8 mouse cellular contexts compared by ENCODE assay signal in genomic region chr13:9494726-9495125, GRCm38 (mm10).
A peak's percentile ranks its signal among the peaks of the same experiment; 100 is the strongest.
DNase-seq lines count a peak whose midpoint lies in the region; ATAC-seq and TF ChIP-seq lines count a peak whose summit lies in the region.

No protein-coding gene starts in this region.

- H3K4me3 ChIP-seq in C2C12 (ENCODE audit: insufficient read depth, poor library complexity, severe bottlenecking): peak overlapping the region; percentile 21
- peak overlapping the region; percentile 24 for H3K4me3 ChIP-seq in forebrain, embryonic 10.5 days
- no peak overlapping the region for H3K4me3 ChIP-seq in hindbrain, embryonic 11.5 days (ENCODE audit: low read depth, low read length)
- H3K4me3 ChIP-seq in liver, adult 2 months (ENCODE audit: insufficient read depth, low read depth, low read length): peak overlapping the region; percentile 74
- peak overlapping the region; percentile 10; the same call in 1 of the 2 replicates for H3K4me3 ChIP-seq in midbrain, embryonic 15.5 days

- H3K79me2 ChIP-seq in C2C12 (ENCODE audit: control insufficient read depth, insufficient read depth): no peaks in the 10 kb centered on the region
- no peaks in the 10 kb centered on the region for H3K79me2 ChIP-seq in liver, adult 2 months (ENCODE audit: control insufficient read depth, insufficient read depth, low read length)

- H3K9ac ChIP-seq in hindbrain, embryonic 11.5 days (ENCODE audit: low read depth, low read length): no peak overlapping the region
- H3K9ac ChIP-seq in liver, adult 2 months (ENCODE audit: low read depth, low read length): peak overlapping the region; percentile 74
- H3K9ac ChIP-seq in midbrain, embryonic 15.5 days: no peak overlapping the region

- no peak overlapping the region for H3K27ac ChIP-seq in forebrain, embryonic 10.5 days
- H3K27ac ChIP-seq in hindbrain, embryonic 11.5 days (ENCODE audit: low read depth, low read length): no peak overlapping the region
- peak overlapping the region; percentile 78 for H3K27ac ChIP-seq in liver, adult 2 months (replicated peaks; ENCODE audit: insufficient read depth, low read depth, low read length)
- H3K27ac ChIP-seq in midbrain, embryonic 15.5 days: no peak overlapping the region

- no peak overlapping the region for H3K4me2 ChIP-seq in hindbrain, embryonic 11.5 days (replicated peaks; ENCODE audit: low read depth, low read length)
- H3K4me2 ChIP-seq in midbrain, embryonic 15.5 days: no peak overlapping the region

- no peaks in the 10 kb centered on the region for H3K36me3 ChIP-seq in C2C12 (ENCODE audit: control insufficient read depth, insufficient read depth)
- no peaks in the 10 kb centered on the region for H3K36me3 ChIP-seq in forebrain, embryonic 10.5 days (replicated peaks)
- no peaks in the 10 kb centered on the region for H3K36me3 ChIP-seq in hindbrain, embryonic 11.5 days (ENCODE audit: control insufficient read depth, insufficient read depth, low read length)
- no peaks in the 10 kb centered on the region for H3K36me3 ChIP-seq in liver, adult 2 months (ENCODE audit: control insufficient read depth, insufficient read depth, low read length)
- H3K36me3 ChIP-seq in midbrain, embryonic 15.5 days (replicated peaks): no peaks in the 10 kb centered on the region

- TF ChIP-seq CTCF in C2C12 (IDR thresholded peaks at IDR 0.05; ENCODE audit: control insufficient read depth, insufficient read depth, insufficient read length): no peak
- no peak for TF ChIP-seq CTCF in liver, adult 2 months (IDR thresholded peaks at IDR 0.05; ENCODE audit: low read depth, low read length)

- no peaks in the 10 kb centered on the region for H3K9me3 ChIP-seq in forebrain, embryonic 10.5 days
- no peaks in the 10 kb centered on the region for H3K9me3 ChIP-seq in hindbrain, embryonic 11.5 days (ENCODE audit: control insufficient read depth, low read length)
- no peaks in the 10 kb centered on the region for H3K9me3 ChIP-seq in midbrain, embryonic 15.5 days

- WGBS in forebrain, embryonic 10.5 days: 66% methylated on average over 21 of the region's 21 CpGs
- WGBS in hindbrain, embryonic 11.5 days: 64% methylated on average over 21 of the region's 21 CpGs
- 36% methylated on average over 21 of the region's 21 CpGs for WGBS in liver, adult 2 months
- 73% methylated on average over 21 of the region's 21 CpGs for WGBS in midbrain, embryonic 15.5 days

- no peak for DNase-seq in forebrain, embryonic 10.5 days (ENCODE audit: extremely low spot score, low spot score)
- peak; percentile 3 for DNase-seq in hindbrain, embryonic 11.5 days (ENCODE audit: low spot score)
- DNase-seq in liver, adult 2 months (ENCODE audit: extremely low read depth, low read depth, low spot score): no peak
- no peak for DNase-seq in yolk sac, embryonic 10.5 days (ENCODE audit: low spot score)

- no peaks in the 10 kb centered on the region for H3K79me3 ChIP-seq in C2C12 (ENCODE audit: low read depth)

- peak; percentile 77 for ATAC-seq in CD4-positive, CD25-positive, alpha-beta regulatory T cell, adult 4 months
- ATAC-seq in hindbrain, embryonic 11.5 days (ENCODE audit: low FRiP score): no peak
- peak; percentile 29 for ATAC-seq in midbrain, embryonic 15.5 days (replicated peaks)
- no peak for ATAC-seq in monocyte, adult 5-6 weeks (replicated peaks; ENCODE audit: insufficient number of reproducible peaks, low FRiP score, low TSS enrichment, poor library complexity, severe bottlenecking)

- TF ChIP-seq POLR2A in liver, adult 2 months (IDR thresholded peaks at IDR 0.05; ENCODE audit: extremely low read depth, insufficient read depth, low read length): no peak

- peak overlapping the region; percentile 26 for H3ac ChIP-seq in C2C12 (ENCODE audit: control insufficient read depth, insufficient read length, low read depth)

- no peaks in the 10 kb centered on the region for H3K27me3 ChIP-seq in C2C12 (ENCODE audit: control insufficient read depth, insufficient read depth, insufficient read length)
- no peaks in the 10 kb centered on the region for H3K27me3 ChIP-seq in forebrain, embryonic 10.5 days (ENCODE audit: poor library complexity, severe bottlenecking)
- H3K27me3 ChIP-seq in hindbrain, embryonic 11.5 days (ENCODE audit: control insufficient read depth, insufficient read depth, low read length): no peaks in the 10 kb centered on the region
- no peaks in the 10 kb centered on the region for H3K27me3 ChIP-seq in liver, adult 2 months (ENCODE audit: control insufficient read depth, insufficient read depth, low read length)
- H3K27me3 ChIP-seq in midbrain, embryonic 15.5 days (replicated peaks): no peaks in the 10 kb centered on the region

- 0 out of 2 replicates have a peak, but pooled peaks cover 7% of the 10 kb centered on the region for H3K4me1 ChIP-seq in forebrain, embryonic 10.5 days
- no peaks in the 10 kb centered on the region for H3K4me1 ChIP-seq in hindbrain, embryonic 11.5 days (replicated peaks; ENCODE audit: control insufficient read depth, insufficient read depth, low read length)
- H3K4me1 ChIP-seq in liver, adult 2 months (ENCODE audit: control insufficient read depth, insufficient read depth, low read length): peaks cover 2% of the 10 kb centered on the region; the same call in 1 of the 2 replicates
- H3K4me1 ChIP-seq in midbrain, embryonic 15.5 days: peaks cover 3% of the 10 kb centered on the region; the same call in 1 of the 2 replicates

TF ChIP-seq in C2C12, 6 proteins besides CTCF, POLR2A, EP300 and RAD21:
- no peak for TF ChIP-seq USF1 (IDR thresholded peaks at IDR 0.05; ENCODE audit: low read depth)
- no peak for TF ChIP-seq FOSL1 (IDR thresholded peaks at IDR 0.05; ENCODE audit: insufficient read depth, low read length, poor library complexity, severe bottlenecking)
- TF ChIP-seq CEBPB (IDR thresholded peaks at IDR 0.05; ENCODE audit: low read depth): no peak
- TF ChIP-seq MYOD1 (IDR thresholded peaks at IDR 0.05; ENCODE audit: control insufficient read depth, insufficient read length, low read depth): no peak
- no peak for TF ChIP-seq MYOG (IDR thresholded peaks at IDR 0.05; ENCODE audit: control insufficient read depth, extremely low read depth, insufficient read length)
- no peak for TF ChIP-seq MAX (IDR thresholded peaks at IDR 0.05)

Comparison
In these comparisons a context has a peak if more than half of its experiments do, and no peak if none do; other contexts are left out.
1. ATAC-seq: peak in CD4-positive, CD25-positive, alpha-beta regulatory T cell, adult 4 months (single experiment) and midbrain, embryonic 15.5 days (single experiment); none in hindbrain, embryonic 11.5 days (single experiment) and monocyte, adult 5-6 weeks (single experiment).